Mouse (Mus musculus) yolk sac, embryonic 10.5 days (tissue): ENCODE results near the gene Zgrf1.

Experiments used
- DNase-seq: peaks from one replicate; pipeline ENCODE4 v3.0.0-alpha.2; 2017; ENCODE audit warnings: low spot score

Zgrf1 gene

DNA sequence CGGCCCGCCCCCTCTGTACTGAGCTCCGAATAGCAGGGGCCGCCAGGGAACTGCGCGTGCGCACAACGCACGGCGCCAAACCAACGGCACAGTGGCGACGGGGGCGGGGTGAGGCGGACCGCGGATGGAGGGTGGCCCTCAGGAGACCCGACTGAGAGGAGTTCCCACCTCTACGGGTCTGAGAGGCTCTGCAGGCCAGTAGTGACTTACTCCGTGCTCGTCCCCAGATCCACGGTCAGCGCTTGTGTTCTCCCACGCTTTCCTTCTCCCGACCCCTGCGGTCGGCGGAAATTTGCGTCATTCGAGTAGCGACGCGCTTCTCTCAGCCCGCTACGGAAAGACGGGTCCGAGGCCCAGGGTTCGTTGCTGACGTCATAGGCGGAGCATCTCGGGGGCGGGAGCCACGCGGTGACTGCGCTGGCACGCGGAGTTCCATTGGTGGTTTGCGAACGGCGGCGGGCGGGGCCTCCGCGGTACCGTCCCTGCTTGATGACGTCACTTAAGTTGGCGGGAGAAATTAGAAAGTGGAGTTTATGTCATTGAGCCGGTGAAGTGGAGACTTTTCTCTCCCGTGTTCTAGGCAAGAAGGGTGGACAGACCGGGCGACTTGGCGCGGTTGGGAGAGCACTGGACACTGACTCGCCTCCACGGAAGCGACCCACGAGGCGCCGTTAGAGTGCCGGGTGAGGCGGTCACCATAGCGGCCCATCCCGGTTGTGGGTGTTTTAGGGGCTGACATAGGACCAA, at the start of gene Zgrf1, which contains the start of gene Larp7:
Zgrf1 (plus strand) TSS at position 517 of the 747 bp plus-strand sequence.
Larp7 (minus strand) TSS at position 377 of the 747 bp plus-strand sequence.
- DNase-seq, result peak; percentile 97

DNA sequence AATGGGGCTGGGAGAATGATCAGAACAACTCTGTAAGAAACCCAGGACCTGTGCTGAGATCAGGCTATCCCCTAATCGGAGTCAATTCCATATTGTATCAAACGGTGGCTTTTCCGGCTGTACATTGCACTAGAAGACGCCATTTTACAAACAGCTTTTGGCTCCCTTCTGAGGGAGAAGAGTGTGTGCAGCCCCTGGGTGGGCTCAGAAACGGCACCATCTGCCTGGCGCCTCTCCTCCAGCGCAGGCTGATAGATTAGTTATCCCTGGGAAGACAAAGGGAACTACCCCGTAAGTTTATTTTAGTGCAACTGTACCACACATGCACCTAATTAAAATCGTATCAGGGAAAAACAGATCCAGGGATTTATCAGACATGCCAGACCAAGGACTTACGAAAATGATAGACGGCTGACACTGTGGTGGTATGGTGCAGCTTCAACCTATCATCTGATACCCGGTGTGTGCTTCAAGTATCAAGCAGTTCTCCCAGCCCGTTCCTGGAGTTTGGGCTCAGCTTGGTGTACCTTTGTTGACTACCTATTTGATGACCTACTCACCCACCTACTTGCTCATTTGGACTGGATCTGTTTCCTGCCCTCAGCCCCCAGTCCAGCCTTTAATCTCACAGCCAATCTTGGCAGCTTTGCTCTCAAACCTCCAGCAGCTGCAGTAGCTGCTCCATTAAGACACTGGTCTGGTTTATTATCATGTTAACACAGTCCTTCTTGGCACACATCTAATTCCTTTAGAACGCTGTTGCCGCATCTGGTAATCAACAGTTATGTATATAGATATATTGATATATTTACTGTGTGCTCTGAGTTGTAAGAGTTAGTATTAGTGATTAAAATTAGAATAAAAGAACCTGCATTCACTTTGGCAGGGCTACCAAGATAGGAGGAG, 45.2 kb upstream of the Zgrf1 start:
- no peak for DNase-seq

DNA sequence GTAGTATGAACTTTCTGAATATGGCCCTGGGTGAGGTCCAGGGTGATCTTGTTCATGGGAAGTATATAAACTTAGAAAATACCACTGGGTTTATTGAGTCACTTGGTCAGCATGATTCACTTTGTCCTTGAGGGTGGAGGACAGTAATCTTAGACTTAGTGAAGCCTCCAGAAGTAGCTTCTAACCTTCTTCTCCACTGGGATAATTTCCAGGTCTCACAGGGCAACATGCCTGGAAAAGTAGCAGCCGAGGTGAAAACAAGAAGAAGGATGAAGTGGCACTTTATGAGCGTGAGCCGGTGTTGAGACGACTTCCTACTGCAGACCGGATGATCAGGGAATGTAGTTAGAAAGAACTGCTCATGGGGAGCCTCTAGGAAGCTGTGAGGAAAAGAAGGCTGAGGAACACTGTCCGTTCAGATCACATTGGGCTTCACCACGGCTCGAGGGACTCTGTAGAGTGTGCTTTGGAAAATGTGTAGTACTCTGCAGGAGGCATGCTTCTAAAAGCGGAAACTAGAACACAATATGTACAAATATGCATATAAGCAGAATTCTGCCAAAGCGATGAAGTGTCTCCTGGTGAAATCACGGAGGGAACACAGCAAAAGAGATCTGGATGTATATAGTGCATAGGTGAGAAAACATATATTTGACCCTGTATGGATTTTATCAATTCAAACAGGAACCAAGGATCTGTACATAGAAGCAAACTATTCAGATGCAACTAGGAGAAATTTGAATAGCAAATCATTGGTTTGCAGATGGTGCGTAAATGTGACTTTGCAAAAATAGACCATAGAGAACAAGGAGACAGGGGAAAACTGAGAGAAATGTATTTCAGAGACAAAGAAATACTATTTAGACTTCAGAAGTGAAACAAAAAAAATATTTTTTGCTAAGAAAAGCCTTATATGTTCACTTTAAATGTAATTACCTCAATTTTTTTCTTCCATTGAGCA, 41.2 kb upstream of the Zgrf1 start:
- DNase-seq, result no peak

DNA sequence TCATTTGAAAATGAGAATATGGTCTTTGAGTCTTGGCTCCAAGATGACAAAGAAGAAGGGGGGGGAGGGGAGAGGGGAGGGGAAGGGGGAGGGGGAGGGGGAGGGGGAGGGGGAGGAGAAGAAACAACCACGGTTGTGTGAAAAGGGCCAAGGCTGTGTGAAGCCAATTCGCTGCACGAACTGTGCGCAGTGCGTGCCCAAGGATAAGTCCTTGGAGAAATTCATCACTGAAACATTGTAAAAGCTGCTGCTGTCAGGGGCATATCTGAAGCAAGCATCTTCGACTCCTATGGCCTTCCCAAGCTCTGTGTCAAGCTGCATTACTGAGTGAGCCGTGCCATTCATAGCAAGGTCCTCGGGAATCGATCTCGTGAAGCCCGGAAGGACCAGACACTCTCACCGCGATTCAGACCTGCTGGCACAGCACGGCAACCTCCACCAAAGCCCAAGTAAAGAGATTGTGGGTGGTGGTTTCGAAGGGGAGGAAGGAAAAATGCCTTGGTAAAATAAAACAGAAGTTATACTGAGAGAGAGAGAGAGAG, 40.4 kb upstream of the Zgrf1 start:
- DNase-seq, result no peak

DNA sequence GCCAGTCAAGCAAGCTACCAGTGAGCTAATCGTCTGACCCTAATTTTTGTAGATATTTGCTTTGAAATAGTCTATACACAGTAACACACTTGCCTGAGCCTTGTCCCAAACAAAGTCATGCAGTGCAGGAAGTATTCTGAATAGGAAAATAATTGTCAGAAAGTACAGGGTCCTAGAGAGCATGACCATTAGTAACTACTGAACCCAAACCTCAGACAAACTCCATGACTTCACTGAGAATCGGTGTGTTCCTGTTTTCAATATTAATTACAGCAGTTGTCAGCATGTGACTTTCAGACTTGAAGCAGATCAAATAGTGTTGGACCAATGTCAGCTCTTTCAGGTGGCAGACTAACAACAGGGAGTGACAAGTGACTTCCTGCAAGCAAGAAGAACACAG, 39.6 kb upstream of the Zgrf1 start:
- DNase-seq, result no peak

DNA sequence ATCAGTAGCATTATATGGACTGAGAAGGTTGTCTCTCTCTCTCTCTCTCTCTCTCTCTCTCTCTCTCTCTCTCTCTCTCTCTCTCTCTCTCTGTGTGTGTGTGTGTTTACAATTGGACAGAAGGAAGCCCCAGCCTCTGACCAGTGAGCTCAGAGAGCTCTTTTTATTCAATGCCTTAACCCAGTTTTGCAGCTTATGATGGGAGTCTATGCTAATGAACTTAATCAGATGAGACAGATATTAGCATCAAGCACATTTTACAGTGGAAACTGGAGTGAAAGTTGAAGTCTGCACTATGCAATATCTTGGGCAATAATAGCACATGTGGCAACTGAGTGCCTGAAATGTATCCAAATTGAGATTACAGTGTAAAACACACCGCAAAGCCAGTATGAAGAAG, 38.0 kb upstream of the Zgrf1 start:
- DNase-seq, result no peak

DNA sequence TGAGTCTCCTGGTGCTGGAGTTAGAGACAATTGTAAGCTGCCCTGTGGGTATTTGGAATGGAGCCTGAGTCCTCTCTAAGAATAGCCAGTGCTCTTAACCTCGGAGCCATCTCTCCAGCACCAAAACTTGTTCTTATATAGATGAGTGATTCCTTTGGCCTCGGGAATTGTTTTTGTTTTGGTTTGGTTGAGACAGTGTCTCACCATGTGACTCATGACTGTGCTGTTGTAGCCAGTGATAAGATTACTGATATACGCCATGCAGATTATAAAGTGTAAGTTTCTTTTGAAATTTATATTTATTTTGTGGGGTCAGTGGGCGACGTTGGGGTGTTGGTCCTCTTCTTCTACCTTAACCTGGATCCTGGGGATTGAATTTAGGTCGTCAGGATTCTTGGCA, 33.0 kb upstream of the Zgrf1 start:
- no peak for DNase-seq

DNA sequence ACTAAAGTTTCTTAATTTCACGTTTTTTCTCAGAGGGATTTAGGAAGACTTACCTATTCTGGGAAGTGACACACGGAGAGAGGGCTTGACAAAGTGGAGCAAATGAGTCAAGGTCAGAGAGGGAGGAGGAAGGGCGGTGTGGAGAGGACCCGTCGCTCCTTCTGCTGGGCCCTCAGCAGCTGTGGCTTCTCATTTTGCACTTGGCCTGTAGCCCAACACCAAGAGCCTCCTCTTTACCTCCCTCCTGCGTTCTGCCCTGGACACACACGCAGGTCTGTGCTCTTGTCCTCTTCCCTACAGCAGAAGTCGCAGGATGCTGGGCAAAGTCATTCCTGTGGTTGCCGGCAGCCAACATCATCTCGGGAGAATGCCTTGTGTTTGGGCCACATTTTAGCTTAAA, 32.1 kb upstream of the Zgrf1 start:
- DNase-seq, result no peak

DNA sequence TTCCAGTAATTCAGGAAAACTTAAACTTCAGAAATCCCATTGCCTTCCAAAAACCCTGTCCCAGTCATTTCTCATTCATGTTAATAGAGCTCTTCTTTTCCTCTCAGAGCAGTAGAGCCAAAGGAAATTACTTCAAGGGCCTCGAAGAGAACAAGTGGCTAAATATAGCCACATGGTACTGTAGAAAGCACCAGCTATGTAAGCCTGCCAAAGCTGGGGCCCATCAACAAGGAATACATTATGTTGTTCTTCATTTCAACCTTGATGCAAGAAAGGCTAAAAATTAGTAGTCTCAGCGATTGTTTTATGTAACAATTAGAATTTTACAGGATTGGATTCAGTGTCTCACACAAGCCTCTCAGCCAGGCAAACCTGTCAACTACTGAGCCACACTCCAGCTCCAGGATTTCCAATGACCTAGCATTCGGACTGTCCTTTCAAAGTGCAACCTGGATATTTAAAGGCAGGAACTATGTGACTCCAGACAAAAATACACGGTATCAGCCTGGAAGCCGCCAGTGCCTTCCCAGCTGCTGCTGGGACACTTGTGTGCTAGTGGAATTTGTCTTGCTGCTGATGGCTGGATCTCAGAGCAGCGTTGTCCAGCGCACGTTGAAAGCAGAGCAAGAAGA, 28.0 kb upstream of the Zgrf1 start:
- no peak for DNase-seq

DNA sequence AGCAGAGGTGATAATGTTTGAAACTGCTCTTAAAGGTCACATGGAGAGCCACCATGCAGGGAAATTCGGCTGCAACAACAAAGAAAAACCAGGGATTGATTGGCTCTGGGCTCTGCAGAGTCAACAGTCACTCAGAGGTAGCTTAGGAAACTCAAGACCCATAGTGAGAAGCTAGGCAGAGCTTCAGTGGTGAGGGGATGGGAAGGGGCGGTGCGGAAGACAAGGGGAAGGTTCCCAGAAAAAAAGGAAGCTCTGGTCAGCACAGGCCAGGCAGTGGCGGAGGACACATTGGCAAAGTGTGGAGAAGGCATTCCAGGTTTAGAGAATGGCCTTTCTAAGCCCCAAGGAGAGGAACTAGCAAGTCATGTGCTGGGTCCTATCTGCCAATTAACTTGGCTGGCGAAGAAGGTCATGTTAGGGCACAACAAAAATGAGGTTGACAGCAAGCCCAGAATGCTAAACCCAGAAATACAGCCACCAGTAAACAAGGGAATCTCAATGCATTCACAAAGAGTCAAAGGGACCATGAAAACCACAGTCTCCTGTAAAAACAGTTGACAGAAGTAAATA, 25.7 kb upstream of the Zgrf1 start:
- no peak for DNase-seq

DNA sequence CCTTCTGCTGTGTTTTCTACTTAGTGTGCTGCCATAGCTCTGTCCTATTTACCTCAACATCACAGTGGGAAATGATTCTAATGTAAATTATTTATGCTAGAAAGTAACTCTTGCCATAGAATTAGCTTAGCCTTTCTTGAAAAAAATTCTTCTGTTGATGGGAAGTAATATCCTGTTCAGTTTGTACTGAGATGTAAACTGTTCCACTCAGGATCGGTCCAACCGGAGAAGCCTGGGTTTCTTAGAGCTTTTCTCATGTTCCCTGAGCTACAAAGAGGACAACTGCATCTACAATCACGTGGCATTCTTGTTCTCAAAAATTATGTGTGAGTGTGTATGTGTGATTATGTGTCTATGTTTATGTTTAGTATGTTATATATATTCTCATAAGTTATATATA, 24.1 kb upstream of the Zgrf1 start:
- DNase-seq, result no peak

DNA sequence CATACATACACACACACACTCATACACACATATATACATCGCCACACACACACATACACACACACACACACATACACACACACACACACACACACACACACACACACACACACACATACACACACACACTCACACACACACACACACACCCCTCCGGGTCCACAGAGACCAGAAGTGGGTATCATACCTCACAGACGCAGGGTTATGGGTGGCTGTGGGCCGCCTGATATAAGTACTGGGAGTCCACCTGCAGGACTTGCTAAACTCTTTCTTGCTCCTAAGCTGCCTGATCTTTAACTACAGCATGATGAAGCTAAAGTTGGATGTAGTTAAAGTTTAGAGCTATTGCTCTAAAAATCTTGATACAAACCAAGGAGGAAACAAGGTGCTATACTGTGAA, 23.5 kb upstream of the Zgrf1 start:
- DNase-seq, result no peak

DNA sequence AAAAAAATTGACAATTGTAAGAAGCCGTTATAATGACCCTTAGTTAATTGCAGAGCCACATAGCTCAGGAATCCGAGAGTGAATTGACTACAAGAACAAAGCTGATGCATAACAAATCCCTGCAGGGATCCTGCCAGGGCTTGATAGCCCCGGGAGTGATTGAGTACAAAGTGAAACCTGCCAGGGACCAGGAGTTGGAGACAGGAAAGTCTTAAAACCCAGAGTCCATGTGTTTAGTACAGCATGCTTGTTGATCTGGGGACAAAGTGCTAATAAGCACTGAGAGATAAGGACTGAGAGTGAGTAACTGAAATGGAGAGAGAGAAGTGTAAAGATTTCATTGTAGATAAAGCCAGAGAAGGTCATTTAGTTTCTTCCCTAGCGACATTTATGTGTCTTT, 23.0 kb upstream of the Zgrf1 start:
- peak; percentile 3 for DNase-seq

DNA sequence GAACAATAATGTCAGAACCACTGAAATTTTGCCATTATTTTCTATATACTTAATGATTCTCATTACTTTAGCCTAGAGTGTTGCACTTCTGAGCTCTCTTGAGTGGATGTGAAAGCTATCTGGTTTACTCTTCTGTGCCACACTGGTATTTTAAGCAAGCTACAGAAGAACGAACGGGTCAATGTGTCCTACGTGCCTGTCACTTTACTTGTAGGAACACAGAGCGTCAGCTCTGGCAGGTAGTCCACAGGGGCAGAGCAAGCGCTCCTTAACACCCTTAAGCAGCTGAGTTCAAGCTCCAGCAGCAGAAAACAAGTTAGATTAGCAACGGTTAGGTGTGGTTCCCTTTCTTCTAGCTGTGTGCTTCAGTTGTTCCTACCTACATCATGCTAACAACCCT, 14.1 kb upstream of the Zgrf1 start:
- no peak for DNase-seq

DNA sequence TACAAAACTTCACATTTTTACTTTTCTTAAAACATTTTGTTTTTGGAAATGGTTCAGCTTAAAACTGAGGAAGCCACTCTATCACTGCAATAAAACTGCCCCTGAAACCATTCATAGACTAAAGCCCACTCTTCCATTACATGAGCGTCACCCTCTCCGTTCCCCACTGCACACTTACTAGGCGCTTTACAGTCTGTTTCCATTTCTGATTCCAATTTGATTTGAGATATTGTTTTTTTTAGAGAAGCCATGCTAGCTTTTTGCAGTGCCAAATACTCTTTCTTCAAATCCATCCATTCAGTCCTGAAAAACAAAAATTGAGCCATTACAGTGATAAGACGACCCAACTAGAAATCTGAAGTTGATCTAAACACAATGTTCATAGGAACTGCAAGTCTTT, 9.3 kb upstream of the Zgrf1 start:
- no peak for DNase-seq

DNA sequence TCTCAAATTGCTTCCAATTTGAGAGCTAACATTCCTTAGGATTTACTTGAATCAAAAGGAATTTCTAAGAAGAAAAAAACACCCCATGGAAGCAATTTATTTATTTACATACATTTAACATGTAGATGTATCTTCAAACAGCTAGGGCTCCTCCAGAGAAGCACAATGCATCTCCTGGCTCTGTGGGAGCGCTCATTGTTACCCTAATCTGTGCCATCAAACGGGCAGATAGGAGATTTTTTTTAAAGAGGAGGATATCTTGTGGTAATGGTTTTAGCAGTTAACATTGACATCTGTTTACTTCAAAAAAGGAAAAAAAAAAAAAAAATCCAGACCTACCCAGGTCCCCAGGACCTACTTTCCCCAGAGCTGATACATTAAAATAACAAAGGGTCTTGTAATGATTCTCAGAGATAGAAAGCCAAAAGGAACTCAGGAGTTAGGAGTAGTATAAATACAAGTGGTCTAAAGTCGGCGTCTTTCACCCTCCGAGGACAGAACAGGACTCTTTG, 8.6 kb upstream of the Zgrf1 start:
- no peak for DNase-seq

DNA sequence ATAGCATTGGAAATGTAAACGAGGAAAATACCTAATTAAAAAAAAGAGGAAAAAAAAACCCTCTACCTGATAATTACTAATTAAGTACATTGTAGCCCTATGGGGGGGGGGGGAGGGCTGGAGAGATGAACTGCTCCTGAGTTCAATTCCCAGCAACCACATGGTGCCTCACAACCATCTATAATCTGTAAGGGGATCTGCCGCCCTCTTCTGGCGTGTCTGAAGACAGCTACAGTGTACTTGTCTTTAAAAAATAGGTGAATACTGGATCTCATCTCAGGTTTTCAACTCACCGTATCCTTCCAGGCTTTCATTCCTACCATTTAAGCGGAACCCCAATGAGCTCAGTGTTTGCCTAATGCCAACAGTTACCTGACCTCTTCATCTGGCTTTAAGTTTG, 5.4 kb upstream of the Zgrf1 start:
- no peak for DNase-seq

DNA sequence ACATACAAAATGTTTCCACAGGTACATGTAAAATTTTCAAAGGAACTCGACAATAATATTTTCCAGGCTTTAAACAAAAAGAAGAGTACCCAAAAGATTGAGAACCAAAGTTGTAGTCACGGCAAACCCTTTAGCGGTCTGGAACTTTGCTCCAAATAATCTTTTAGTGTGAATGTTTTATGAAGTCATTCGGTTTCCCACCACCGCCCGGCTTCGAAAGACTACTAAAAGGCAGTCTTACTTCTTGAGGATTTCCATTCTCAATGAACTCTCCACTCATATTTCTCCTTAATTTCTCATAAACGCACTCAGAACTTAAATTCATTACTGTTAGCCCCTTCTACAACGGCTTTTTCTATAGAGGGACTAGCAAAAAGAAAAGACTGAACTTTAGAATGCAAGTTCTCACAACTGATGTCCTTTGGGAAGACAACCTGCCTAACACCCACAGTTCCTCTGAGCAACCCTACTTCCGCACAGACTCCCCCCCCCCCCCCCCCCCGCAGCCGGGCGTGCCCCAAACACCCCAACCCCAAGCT, 786 bp upstream of the Zgrf1 start:
- DNase-seq, result no peak

DNA sequence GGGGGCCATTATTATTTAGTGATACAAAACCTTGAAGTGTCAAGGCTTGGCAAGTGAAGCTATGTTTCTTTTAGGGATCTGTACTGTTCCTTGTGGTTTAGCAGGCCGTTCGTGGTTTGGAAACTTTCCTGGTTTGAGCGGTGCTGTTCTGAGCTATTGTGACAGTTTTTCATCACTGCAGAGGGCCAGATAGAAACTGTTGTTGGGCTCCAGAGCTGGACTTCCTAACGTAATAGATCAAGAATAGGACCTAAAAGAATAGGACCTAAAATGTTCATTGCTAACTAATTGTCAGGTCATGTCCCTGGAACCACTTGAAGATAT, 393 bp downstream of the Zgrf1 start:
- DNase-seq, result no peak

DNA sequence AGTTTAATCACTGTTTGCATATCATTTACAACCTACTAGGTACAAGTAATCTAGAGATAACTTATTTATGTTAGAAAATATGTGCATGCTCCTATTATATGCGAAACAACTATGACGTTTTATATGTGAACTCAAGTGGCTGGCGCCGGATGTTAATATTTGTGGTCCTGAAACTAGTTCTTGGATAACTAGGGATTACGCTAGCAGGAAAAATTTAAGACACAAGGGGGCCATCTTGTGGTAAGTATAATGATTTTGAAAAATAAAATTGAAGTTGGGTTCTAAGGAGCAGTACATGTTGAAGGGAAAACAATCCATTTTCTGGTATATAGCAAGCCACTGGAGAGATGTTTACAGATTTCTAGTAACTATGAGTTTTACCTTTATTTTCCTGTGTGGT, 1.4 kb downstream of the Zgrf1 start:
- DNase-seq, result no peak

DNA sequence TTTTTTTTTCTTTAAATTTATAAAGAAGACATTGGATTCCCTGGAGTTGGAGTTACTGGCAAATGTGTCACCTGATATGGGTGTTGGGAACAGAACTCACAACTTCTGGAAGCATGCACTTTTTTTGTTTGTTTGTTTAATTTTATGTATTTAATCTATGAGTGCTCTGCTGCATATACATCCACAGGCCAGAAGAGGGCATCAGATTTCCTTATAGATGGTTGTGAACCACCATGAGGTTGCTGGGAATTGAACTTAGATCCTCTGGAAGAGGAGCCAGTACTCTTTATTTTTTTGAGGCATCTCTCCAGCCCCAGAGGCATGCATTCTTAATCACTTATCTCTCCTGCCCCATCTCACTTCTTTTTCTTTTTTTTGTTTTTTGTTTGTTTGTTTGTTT, 4.9 kb downstream of the Zgrf1 start:
- DNase-seq, result no peak
